Mouse (Mus musculus) forebrain, embryonic 11.5 days (tissue): ENCODE measurements at regions not wholly inside any gene's neighbourhood (a gene's known extent, or its start where the extent isn't known, plus 50 kb on each side); places are given as distances from the start of the nearest gene placed in this dataset.

Experiments used
- ATAC-seq: fragments of 200-750 bp; cut with Nextera tagmentation; replicated peaks from 2 replicates; pipeline ENCODE4 v1.8.0; 2017; ENCODE audit warnings: moderate TSS enrichment; ENCODE audit not compliant: low FRiP score
- DNase-seq: peaks from one replicate; pipeline ENCODE4 v3.0.0-alpha.2; 2017; ENCODE audit warnings: low spot score
- H3K27ac ChIP-seq: fragments of 300-500 bp; sonication (generic); 2 replicates; pipeline ENCODE4 v1.5.1; 2014; ENCODE audit warnings: low read depth, low read length
- H3K27me3 ChIP-seq: fragments of 300-500 bp; sonication (generic); 2 replicates; pipeline ENCODE4 v1.6.1; 2014; ENCODE audit warnings: mild to moderate bottlenecking, low read length, mixed read lengths; ENCODE audit not compliant: control insufficient read depth, insufficient read depth
- H3K36me3 ChIP-seq: fragments of 300-500 bp; sonication (generic); 2 replicates; pipeline ENCODE4 v1.6.1; 2014; ENCODE audit warnings: mild to moderate bottlenecking, low read length, moderate library complexity, mixed read lengths; ENCODE audit not compliant: control insufficient read depth, insufficient read depth
- H3K4me1 ChIP-seq: fragments of 300-500 bp; sonication (generic); replicated peaks from 2 replicates; pipeline ENCODE4 v1.6.1; 2014; ENCODE audit warnings: low read length, mixed read lengths; ENCODE audit not compliant: control insufficient read depth, insufficient read depth
- H3K4me2 ChIP-seq: fragments of 300-500 bp; sonication (generic); 2 replicates; pipeline ENCODE4 v1.6.1; 2014; ENCODE audit warnings: low read depth, mild to moderate bottlenecking, low read length, moderate library complexity, mixed read lengths; ENCODE audit not compliant: severe bottlenecking
- H3K4me3 ChIP-seq: fragments of 300-500 bp; sonication (generic); 2 replicates; pipeline ENCODE4 v1.5.1; 2014; ENCODE audit warnings: low read depth, low read length
- H3K9ac ChIP-seq: fragments of 300-500 bp; sonication (generic); 2 replicates; pipeline ENCODE4 v1.6.1; 2014; ENCODE audit warnings: low read length
- H3K9me3 ChIP-seq: fragments of 300-500 bp; sonication (generic); 2 replicates; pipeline ENCODE4 v1.6.1; 2016; ENCODE audit warnings: low read length, mixed read lengths; ENCODE audit not compliant: control insufficient read depth
- WGBS: fragments of 180-500 bp; shearing (Covaris S2); extraction: QIAGEN DNeasy Blood & Tissue Kit; methylation state at CpG from one replicate; pipeline ENCODE4 v1.1.7; 2014; 5-methylcytosine and 5-hydroxymethylcytosine counted together

DNA sequence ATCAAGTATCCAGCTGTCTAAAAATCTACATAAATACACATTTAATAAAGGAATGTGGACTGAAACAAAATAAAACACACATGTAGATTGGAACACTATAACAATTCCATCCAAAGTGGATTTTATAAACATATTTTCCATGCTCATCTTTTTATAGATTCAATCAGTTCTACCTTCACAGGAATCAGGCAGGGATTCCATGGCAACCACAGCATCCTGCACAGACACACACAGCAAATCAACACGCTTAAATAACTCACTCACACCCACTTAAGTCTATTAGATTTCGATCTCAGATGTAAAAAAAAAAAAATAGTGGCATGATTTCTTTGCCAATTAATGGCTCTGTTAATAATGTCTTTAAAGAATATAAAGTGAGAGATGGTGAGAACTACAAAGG, 151.2 kb upstream of the Kcnip4 start:
- Histone ChIP-seq H3K36me3 (no peaks in the 10 kb centered on the region), H3K27ac (no peak overlapping the region), H3K27me3 (no peaks in the 10 kb centered on the region), H3K4me1 (no peaks in the 10 kb centered on the region), H3K9ac (no peak overlapping the region), H3K9me3 (no peaks in the 10 kb centered on the region), H3K4me2 (no peak overlapping the region), H3K4me3 (no peak overlapping the region)
- WGBS: 71% methylated on average over 2 of the region's 2 CpGs
- ATAC-seq: no peak
- DNase-seq: no peak

DNA sequence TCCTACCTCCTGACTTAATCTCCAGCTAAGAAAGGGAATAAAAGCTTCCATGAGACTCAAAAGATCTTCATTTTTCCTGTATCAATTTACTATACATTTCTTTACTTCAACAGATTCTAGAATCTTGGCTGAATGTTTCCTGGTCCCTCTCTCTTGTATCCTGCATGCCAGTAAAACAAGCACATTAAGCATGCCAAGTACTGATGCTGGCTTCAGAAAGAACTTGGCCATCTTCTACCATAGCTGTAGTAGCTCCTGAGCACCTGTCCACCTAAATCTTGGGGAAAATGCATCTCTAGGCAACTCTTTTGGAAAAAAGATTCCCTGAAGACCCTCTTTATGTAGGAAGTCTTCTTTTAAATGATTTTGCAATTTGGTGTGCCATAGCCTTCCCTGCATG, 140.5 kb upstream of the Kcnip4 start:
- no peaks in the 10 kb centered on the region for H3K36me3 ChIP-seq
- H3K9ac ChIP-seq: no peak overlapping the region
- ATAC-seq (no peak), DNase-seq (no peak)
- no peak overlapping the region for H3K27ac ChIP-seq
- no peaks in the 10 kb centered on the region for H3K27me3 ChIP-seq
- H3K4me3 ChIP-seq: no peak overlapping the region
- no peak overlapping the region for H3K4me2 ChIP-seq
- no peaks in the 10 kb centered on the region for H3K4me1 ChIP-seq
- no peaks in the 10 kb centered on the region for H3K9me3 ChIP-seq

DNA sequence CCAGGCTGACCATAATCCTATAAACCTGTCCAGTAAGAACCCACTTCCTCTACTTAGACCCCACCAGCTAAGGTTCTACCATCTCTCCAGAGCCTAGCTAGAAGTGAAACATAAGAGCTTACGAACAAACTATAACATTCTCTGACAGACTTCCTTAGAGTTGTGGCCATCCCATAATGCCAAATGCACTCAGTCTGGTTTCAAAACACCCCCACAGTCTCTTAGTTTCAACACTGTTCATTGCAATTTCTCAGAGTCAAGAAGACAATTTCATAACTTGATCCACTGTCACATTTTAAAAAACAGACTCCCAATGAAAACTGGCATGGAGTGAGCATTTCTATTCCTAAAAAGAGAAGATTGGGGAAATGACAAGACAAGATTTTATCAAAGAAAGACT, 139.2 kb upstream of the Kcnip4 start:
- no peak for ATAC-seq
- Histone ChIP-seq H3K27ac (no peak overlapping the region), H3K36me3 (no peaks in the 10 kb centered on the region)

DNA sequence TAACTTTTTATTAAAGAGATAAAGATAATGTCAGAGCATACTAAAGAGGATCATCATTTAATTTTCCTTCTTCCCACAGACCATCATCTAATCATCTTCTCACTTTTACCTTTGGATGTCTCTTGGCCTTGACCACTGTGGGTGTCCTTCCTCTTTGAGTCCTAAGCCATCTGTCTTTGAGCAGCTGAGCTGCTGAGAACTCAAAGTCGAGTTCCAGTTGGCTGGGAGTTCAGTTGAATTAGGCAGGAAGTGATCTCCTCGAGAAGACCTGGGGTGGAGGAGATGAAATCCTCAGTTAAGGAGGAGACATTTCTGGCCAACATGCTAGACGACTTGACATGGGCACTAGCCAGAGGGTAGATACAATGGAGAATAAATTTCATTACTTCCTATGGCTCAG, 137.4 kb upstream of the Kcnip4 start:
- WGBS: 74% methylated on average over 3 of the region's 3 CpGs
- Histone ChIP-seq H3K36me3 (no peaks in the 10 kb centered on the region), H3K4me3 (no peak overlapping the region), H3K4me2 (no peak overlapping the region), H3K27me3 (no peaks in the 10 kb centered on the region), H3K4me1 (no peaks in the 10 kb centered on the region), H3K9me3 (no peaks in the 10 kb centered on the region), H3K27ac (no peak overlapping the region), H3K9ac (no peak overlapping the region)
- DNase-seq: no peak
- ATAC-seq: no peak

More for the DNA sequence above, 139.2 kb upstream of the Kcnip4 start:
- Histone ChIP-seq H3K27me3 (no peaks in the 10 kb centered on the region), H3K9ac (no peak overlapping the region), H3K4me1 (no peaks in the 10 kb centered on the region), H3K4me3 (no peak overlapping the region), H3K4me2 (no peak overlapping the region), H3K9me3 (no peaks in the 10 kb centered on the region)
- DNase-seq: no peak
- 88% methylated on average over 1 of the region's 1 CpGs for WGBS

DNA sequence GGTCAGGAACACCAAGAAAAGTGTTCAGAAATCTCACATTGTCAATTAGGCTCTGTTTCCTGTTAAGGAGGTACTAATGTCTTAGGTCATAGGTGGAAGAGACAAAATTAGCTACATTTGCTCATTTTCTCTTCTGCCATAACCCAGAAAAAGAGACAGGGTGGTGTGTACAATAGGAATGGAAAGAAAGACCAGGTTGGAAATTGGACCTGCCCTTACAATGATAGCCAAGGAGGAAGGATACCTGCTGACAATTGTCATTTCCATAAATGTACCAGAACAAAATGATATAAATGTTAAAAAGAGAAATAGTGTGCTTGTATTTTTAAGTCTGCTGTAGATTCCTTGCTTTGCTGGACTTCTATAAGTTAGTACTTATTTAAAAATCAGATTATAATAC, 135.9 kb upstream of the Kcnip4 start:
- no peak overlapping the region for H3K27ac ChIP-seq
- no peaks in the 10 kb centered on the region for H3K9me3 ChIP-seq
- no peak for DNase-seq

DNA sequence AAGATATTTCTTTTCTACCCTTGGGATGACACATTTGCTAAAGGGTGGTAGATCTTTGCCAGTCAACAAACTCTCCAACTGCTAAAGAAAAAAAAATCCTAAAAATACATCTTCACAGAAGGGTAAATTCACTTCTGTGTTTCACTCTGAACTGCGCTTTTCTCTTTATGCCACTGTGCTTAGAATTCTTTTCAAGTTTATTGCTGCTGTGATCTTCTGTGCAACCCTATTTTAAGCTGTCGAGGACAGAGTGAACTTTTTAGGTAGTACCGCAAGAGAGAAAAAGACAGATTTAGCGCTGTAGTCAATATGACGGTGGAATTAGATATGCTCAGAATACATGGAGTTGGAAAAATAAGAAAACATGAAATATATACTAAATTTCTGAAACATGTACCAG, 126.2 kb upstream of the Kcnip4 start:
- Histone ChIP-seq H3K4me3 (no peak overlapping the region), H3K9me3 (no peaks in the 10 kb centered on the region), H3K4me1 (no peaks in the 10 kb centered on the region), H3K27me3 (no peaks in the 10 kb centered on the region), H3K4me2 (no peak overlapping the region), H3K36me3 (no peaks in the 10 kb centered on the region), H3K27ac (no peak overlapping the region), H3K9ac (no peak overlapping the region)
- 95% methylated on average over 5 of the region's 5 CpGs for WGBS
- no peak for DNase-seq
- no peak for ATAC-seq

More for the DNA sequence above, 135.9 kb upstream of the Kcnip4 start:
- Histone ChIP-seq H3K4me2 (no peak overlapping the region), H3K27me3 (no peaks in the 10 kb centered on the region), H3K4me1 (no peaks in the 10 kb centered on the region), H3K36me3 (no peaks in the 10 kb centered on the region), H3K4me3 (no peak overlapping the region), H3K9ac (no peak overlapping the region)
- no peak for ATAC-seq

DNA sequence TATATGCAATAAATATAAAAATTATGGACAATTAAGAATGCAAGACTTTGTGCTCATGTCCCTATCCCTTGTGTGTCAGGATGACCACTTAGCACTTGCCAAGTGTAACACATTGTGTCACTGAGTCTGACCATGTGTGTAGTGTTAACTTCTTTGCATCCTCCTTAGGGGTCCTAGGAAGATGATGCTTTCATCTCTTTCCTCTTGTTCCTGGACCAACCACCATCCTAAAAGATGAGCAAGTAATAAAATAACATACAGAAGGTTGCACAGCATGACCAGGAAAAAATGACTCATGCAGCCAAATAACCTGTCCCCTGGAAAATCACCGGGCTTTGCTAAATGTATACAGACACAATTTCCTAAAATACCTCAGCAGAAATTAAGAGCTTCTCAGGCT, 121.1 kb upstream of the Kcnip4 start:
- Histone ChIP-seq H3K27ac (no peak overlapping the region), H3K9me3 (no peaks in the 10 kb centered on the region), H3K4me2 (no peak overlapping the region), H3K4me1 (no peaks in the 10 kb centered on the region), H3K4me3 (no peak overlapping the region), H3K36me3 (no peaks in the 10 kb centered on the region), H3K9ac (no peak overlapping the region), H3K27me3 (no peaks in the 10 kb centered on the region)
- WGBS: 86% methylated on average over 1 of the region's 1 CpGs
- DNase-seq: no peak
- no peak for ATAC-seq

DNA sequence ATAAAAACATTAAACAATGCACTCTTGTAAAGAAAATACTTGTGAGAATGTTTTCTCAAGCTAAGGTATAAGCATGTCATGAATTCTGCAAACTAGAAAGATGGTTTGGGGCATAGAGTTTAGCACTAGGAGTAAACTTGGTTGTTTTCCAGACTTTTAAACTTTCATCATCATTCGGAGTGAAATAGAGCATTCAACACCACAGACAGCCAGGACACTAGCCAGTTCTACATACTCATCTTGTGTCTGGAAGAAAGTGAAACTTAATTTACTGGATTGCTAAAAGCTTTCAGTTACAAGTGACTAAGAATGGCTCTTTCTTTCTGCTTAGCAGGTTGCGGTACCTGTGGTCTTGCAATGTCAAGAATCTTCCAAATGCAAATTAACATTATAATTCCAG, 119.9 kb upstream of the Kcnip4 start:
- H3K9ac ChIP-seq: no peak overlapping the region
- H3K4me3 ChIP-seq: no peak overlapping the region
- H3K27ac ChIP-seq: no peak overlapping the region
- no peaks in the 10 kb centered on the region for H3K9me3 ChIP-seq
- H3K4me1 ChIP-seq: no peaks in the 10 kb centered on the region
- H3K36me3 ChIP-seq: no peaks in the 10 kb centered on the region
- DNase-seq (no peak), ATAC-seq (no peak)
- no peaks in the 10 kb centered on the region for H3K27me3 ChIP-seq
- H3K4me2 ChIP-seq: no peak overlapping the region
- 91% methylated on average over 2 of the region's 2 CpGs for WGBS

DNA sequence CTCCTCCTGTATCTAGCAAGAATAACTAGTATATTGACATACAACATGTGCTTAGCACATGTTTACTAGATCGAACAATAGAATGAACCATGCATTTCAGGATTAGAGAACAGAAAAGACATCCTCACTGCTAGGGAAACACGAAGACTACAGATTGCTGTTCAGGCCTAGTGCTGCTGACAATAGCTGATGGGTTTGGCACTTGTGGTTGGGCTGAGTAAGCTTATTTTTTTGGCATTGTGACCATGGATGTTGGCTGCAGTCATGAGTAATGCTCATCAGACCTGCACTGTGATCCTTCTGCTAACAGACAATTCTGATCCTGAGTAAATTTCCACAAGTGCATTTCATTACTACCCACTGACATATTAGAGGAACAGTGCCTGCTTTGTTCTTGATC, 117.7 kb upstream of the Kcnip4 start:
- Histone ChIP-seq H3K36me3 (no peaks in the 10 kb centered on the region), H3K4me2 (no peak overlapping the region), H3K27me3 (no peaks in the 10 kb centered on the region), H3K4me3 (no peak overlapping the region), H3K4me1 (no peaks in the 10 kb centered on the region), H3K9me3 (no peaks in the 10 kb centered on the region), H3K9ac (no peak overlapping the region), H3K27ac (no peak overlapping the region)
- no peak for ATAC-seq
- DNase-seq: no peak
- WGBS: 83% methylated on average over 2 of the region's 2 CpGs
